Mouse (Mus musculus) gastrocnemius, postnatal 25 days (tissue): ENCODE data around the gene Faap100. TPM values are rescaled to one million over a fixed set of nuclear protein-coding genes. Genes with fewer than 3 reads are reported as not detected.

Source experiments
- DNase-seq: peaks from one replicate; pipeline ENCODE4 v3.0.0; 2022
- total RNA-seq, 2 experiments: library from RNA; stranded (reverse); gene quantifications; 1 replicate in 1 of 2; 2 replicates in 1 of 2; pipeline ENCODE4 v1.2.3; 2021

Gene Faap100
- total RNA-seq, 2 experiments from 2014 or later, result 14.0 to 16.5 TPM

DNA sequence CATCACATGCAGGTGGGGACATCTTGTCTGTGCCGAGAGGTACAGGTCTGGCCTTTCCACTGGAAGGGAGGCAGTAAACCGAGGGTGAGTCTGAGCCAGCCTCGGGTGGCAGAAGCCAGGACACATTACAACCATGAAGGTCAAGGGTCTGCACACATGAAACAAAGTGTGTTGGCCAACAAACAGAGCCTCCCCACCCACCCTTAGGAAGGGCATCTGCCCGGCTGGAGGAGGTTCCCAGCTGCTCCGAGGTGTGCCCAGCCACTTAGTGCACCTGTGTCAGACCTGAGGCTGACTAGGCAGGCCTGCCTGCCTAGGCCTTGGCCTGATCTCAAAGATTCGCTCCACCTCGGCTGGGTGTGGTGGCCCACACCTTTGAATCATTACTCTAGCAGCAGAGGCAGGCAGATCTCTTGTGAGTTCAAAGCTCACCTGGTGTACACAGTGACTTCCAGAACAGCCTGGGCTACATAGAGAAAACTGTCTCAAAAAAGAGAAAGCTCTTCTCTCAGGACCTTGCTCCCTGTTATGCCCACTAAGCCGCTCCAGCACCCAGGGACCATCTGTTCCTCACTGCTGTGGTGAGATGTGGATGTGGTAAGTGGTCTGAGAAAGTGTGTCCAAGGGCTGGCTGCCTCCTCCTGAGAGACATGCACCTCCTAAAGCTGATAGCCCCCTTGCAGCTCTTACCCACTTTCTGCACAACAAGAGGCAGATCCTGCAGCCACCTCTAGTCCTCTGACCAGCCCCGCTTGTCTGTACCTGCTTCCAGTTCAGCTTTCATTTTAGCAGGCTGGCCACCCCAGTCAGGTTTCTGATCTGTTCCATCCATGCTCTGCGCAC lies 27.1 kb downstream of the Faap100 start:
- no peak for DNase-seq

DNA sequence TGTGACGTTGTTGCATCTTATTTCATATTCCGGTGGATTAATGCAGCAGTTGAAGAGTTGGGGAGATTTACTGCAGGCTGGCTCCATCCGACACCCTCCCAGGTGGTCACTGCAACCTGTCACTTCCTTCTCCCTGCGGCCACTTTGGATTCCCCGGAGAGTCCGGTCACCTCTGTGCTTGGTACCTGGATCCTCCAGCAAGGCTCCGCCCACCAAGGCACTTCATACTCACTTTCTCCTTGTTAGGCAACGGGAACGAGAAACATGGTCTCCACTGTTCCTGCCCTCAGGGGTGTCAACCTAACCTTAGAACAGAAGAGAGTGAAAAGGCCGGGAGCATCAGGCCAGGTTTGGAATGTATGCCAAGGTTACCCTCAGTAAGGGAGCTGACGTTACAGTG lies 27.9 kb downstream of the Faap100 start:
- DNase-seq, result no peak

DNA sequence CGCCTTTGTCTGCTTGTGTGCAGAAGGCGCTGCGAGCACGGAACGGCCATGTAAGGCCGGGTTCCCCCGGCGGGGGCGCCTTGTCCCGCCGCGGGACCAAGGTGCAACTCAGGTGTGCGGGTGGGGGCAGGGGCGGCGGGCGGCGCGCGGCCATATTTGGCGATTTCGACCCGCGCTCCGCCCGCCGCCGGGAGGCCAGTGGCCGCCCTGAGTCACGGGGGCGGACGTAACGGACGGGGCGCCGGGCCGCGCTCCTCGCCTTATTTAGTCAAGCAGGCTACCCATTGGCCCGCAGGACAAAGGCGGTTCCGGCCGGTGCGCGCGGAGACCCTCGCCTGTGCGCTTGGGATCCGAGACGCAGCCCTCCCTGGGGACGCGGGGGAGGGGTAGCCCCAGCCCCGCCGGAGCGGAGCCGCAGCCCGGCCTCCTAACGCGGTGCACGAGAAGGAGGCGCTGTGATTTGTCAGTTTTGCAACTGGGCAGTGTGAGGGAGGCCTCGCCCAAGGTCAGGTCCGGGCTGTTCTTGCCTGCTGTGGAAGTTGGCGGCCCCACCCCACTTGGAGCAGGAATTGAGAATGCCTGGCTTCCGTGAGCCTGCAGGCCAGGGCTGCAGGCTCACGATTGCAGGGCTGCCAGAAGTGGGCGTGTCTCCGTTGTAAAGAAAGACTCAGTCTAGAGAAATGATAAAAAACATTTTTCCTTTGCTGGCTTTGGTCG lies 28.4 kb downstream of the Faap100 start:
- DNase-seq, result peak; percentile 97

DNA sequence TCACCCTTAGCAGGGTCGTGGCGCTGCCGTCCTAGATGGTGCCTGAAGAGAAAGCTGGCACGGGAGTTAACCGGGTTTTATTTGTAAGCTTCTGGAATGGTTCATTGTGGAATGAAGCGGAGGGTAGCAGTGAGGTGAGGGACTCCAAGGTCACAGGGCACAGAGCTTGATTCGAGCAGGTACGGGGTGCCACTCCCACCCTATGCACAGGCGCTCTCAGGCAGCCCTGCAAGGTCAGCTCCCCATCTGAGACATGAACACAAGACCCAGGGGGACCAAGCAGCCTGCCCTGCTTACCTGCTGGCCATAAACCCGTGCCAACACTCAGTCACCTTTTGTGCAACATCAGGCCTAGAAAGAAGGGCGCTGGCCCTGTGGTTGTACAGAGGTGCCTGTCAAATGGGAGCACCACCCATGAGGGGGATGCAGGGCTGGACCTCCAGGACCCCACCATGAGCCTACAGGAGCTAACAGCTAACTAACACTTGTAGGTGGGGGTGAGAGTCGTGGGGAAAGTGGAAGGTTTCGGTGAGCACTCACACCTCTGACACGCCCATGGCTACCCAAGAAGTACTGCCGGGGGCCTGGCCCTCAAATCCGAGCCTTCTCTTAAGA lies 29.1 kb downstream of the Faap100 start:
- peak; percentile 62 for DNase-seq

DNA sequence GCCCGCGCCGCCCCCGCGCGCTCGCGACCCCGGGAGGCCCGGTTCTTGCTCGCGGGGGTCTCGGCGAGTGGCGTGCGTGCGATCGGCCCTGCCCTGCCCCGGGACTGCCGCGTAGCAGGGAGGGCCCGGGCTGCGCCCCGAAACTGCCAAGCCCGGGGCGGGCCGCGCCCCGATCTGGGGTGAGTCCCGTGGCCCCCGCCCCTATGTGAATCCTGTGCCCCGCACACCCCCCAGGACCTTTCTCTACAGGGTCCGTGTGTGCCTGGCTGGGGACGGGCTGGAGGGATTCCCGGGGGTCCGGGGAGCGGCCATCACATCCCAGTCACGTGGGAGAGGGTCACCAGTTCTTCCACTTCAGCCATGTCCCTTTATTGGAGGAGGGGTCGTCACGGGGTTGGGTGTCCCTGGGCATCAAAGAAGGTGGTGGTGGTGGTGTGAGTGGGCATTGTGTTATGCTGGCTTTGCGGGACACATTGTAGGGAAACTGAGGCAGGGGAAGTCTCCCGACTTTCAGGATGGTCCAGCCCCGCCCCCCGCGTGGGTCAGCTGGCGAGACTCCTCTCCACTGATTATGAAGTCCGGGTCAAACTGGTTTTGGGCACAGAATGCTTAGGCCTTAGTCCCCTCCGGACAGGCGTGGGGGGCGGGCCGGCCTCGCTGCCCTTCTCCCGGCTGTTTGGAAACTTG lies 29.7 kb downstream of the Faap100 start:
- DNase-seq, result peak; percentile 79

DNA sequence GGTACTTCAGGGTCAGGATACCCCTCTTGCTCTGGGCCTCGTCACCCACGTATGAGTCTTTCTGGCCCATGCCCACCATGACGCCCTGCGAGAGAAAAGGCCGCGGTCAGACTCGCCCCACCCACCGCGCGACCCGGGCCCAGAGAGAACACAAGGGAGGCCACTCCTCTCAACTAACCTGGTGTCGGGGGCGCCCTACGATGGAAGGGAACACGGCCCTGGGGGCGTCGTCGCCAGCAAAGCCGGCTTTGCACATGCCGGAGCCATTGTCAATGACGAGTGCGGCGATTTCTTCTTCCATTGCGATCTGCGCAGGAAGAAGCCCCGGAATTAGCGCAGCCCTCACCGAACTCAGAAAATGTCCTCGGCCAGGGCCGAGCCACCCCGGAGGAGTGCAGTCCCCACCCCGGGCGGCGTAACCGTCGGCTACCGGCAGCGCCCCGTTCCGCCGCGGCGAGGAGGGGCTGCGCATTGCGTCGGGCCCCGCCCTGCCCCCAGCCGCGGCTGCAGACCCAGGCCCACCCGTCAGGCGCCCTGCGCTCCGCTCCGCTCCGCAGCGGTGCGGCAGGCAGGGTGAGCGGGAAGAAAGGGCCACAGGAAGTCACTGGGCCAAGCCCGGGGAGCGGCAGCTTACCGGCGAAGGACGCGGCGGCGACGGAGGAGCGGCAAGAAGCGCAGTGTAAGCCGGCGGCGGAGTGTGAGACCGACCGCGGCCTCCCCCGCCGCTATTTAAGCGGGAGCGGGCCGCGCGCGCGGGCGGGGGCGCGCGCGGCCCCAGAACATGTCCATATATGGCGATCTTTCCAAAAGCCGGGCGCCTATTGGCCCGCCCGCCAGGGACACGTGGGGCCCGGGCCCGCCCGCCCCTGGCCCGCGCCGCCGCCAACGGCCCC lies 30.5 kb downstream of the Faap100 start, which contains the start of gene Actg1:
Gene Actg1 (minus strand): TSS at position 752 of the 893 bp plus-strand sequence.
- DNase-seq, result peak; percentile 90

GRCm38 (mm10) chr11:120347301-120347700 lies 31.3 kb downstream of the Faap100 start:
- peak; percentile 9 for DNase-seq

DNA sequence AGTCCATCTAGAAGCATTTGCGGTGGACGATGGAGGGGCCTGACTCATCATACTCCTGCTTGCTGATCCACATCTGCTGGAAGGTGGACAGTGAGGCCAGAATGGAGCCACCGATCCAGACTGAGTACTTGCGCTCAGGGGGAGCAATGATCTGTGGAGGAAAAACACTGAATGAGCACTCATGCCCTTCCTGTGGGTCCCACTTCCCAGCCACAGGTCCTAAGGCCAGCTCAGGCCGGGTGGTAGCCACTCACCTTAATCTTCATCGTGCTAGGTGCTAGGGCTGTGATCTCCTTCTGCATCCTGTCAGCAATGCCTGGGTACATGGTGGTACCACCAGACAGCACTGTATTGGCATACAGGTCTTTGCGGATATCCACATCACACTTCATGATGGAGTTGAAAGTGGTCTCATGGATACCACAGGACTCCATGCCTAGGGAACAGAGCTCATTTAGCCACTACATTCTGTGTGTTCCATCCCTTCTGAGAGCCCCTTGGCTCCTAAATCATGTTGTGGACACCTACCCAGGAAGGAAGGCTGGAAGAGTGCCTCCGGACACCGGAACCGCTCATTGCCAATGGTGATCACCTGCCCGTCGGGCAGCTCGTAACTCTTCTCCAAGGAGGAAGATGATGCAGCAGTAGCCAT lies 32.1 kb downstream of the Faap100 start:
- DNase-seq, result peak; percentile 5

DNA sequence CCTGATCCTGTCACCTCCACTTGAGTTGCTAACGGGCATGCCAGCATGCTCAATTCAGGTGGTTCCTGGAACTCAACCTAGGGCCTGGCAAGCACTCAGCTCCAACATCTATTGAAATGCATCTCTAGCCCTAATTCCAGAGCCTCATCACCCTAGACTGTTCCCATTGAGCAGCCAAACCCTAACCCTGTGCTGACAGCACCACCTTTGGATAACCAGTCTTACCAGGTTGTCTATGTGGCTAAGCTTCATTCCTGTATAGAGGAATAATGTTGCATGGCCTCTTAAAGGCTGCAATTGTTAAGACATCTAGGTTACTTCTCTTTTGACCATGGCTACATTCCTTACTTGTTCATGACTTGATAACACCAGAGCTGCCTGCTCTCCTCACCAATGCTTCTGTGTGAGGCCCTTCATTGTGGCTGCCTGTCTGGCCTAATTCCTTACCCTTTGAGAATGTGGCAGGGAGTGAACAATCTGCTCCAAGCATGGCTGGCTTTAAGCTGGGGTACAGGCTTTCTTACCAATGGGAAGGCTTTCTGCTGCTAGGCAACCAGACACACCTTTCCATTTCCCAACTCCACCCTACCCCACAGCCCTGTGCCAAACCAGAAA lies 33.4 kb downstream of the Faap100 start:
- peak; percentile 25 for DNase-seq

DNA sequence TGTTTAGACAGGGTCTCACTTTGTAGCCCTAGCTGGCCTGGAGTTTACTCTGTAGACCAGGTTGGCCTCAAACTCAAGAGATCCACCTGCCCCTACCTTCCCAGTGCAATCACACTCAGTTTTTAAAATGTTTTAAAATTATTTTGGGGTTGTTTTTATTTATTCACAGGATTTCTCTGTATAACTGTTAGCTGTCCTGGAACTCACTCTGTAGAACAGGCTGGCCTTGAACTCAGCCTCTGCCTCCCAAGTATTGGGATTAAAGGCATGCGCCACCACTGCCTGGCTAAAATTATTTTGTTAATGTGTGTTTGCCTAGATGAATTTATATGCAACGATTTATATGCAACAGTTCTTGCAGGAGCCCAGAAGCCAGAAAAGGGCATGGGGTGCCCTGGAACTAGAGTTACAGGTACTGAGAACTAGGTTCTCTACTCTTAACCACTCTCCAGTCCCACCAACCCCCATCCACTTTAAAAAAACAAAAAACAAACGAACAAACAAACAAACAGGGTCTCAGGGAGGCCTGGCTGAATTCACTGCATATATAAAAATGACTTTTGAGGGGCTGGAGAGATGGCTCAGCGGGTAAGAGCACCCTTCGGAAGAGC lies 34.1 kb downstream of the Faap100 start:
- no peak for DNase-seq

DNA sequence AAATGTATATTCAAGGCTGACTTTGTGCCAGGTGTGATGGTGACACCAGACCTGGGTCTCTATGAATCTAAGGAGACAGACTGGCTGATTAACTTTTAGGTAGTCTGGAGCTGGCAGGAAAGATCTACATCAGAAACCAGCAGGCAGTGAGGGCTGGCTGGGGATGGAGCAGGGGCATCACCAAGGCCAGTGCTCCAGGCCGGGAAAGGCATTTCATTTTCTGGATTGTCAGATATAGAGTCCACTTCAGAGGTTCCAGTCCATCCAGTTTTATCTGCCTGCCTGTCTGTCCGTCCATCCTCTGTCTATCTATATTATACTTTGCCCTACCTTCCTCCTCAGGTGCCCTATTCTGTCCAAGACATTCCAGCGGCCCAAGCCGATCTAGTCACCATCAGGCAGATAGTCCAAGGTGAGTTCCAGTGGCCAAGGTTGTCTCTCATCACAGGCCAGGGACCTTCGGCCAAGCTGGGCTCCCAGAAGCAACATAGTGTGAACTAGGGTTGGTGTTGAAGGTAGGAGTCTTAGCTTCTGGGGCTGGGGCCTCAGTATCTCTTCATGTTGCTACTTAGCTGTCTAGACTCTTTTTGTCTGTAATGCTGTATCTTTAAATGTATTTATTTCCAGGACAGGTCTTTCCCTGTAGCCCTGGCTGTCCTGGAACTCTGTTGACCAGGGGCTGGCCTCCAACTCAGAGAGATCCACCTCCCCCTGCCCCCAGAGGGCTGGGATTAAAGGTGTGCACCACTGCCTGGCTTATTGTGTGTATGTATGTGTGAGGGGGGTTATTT lies 34.9 kb downstream of the Faap100 start:
- DNase-seq, result no peak

DNA sequence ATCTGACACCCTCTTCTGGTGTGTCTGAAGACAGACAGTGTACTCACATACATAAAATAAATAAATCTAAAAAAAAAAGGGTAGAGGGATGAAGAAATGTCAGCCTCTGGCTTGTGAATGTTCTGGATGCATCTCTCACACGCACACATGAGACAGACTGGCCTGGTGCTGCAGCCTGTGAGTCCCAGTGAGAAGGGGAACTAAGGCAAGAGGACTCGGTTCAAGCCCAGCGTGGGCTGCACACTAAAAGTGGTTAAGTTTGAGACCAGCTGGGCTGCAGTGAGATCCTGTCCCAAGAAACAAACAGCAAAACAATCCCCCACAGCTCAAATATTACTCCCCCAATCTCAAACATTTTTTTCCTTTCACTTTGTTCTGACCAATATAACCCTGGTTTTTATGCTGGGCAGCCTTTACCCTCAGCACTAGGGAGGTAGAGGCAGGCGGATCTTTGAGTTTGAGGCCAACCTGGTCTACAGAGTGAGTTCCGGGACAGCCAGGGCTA lies 35.9 kb downstream of the Faap100 start:
- DNase-seq, result no peak

GRCm38 (mm10) chr11:120341661-120342060 lies 36.9 kb downstream of the Faap100 start:
- no peak for DNase-seq

DNA sequence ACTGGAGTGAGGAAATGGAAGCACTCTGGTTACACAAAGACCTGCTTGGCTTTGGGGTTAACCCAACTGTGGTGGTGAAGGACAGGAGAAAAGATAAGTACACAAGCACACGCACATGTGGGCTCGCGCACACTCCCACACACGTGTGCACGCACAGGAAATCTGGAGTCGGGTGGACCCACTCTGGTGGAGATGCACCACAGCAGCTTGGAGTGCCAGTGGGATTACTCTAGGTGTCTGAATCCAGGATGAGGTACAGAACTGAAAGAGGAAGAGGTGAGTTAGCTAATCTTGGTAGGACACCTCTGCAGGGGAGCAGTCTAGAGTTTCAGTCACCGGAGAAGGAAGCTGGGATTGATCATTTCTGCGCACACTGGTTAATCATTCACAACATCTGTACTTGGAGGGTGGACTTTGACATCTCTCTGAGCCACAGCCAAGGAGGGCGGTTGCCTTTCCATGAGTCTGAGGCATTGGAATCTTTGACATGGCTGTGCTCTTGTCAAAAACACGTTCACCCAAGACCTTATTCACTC lies 38.5 kb downstream of the Faap100 start:
- DNase-seq, result no peak

DNA sequence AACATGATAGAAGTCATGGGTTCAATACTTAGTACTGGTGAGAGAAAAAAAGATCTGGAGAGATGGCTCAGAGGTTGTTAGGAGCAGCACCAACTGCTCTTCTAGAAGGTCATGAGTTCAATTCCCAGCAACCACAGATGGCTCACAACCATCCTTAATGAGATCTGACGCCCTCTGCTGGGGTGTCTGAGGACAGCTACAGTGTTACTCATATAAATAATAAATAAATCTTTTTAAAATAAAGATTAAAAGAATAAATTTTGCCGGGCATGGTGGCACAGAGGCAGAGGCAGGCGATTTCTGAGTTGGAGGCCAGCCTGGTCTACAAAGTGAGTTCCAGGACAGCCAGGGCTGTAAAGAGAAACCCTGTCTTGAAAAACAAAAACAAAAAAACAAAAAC lies 39.8 kb downstream of the Faap100 start:
- no peak for DNase-seq

DNA sequence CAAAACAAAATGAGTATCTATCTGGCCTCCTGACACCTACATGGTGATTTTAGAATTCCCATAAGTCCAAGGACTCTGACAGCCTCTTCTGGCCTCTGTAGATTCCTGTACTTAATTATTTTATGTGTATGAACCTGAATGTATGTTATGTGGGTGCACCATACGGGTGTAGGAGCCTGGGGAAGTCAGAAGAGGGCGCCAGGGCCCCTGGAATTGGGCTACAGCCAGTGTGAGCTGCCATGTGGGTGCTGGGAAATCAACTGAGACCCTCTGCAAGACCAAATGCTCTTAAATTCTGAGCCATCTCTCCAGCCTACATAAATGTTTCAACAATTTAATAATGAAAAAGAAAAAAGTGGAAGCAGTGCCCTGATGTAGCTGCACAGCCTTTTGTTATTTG lies 41.1 kb downstream of the Faap100 start:
- DNase-seq, result no peak

DNA sequence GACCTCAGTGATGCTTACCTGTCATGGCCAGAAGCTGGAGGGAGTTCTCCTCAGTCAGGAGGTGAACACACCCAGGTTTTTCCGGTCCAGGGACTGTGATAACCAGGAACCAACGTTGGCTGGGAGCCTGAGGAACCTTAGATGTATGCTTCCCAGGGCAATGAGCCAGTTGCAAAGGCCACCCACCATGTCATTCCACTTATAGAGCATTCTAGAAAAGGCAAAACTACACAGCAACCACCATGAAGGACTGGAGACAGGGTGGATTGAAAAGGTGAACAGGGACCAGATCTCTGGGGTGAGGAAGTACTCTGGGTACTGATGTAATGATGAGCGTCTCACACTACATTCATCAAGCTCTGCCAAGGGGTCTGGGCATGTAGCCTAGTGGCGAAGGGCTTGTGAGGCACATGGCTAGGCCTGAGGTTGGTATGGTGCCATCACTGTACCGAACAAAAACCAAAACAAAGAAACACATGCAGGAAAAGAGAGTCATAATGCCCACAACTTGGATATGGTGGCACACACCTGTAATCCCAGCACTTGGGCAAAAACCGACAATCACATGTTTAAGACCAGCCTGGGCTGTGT lies 43.0 kb downstream of the Faap100 start:
- no peak for DNase-seq

DNA sequence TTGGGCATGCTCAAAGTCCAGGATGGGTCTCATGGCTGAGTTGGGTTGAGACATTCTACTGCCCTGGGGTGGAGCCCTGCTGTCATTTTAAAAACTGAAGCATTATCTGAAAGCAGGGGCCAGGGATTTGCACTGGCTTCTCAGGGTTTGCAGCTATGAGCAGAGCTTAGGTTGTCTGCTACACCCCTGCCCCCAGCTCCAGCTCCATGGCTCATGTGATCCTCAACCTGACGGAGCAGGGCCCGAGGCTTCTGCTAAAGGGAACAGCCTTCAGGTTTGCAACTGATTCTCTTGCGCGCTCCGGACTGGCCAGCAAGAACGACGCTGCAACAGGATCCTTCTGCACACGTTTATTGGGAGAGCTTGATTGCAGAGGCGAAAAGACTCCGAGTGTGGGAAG lies 58.4 kb downstream of the Faap100 start:
- no peak for DNase-seq
